Mouse (Mus musculus) myocyte (in vitro differentiated cells): ENCODE measurements at regions not wholly inside any gene's neighbourhood (a gene's known extent, or its start where the extent isn't known, plus 50 kb on each side); places are given as distances from the start of the nearest gene placed in this dataset.

Experiments
- H3K27me3 ChIP-seq: one replicate; pipeline ENCODE4 v1.6.1; 2011; ENCODE audit not compliant: control insufficient read depth, insufficient read depth, insufficient read length
- H3K36me3 ChIP-seq: one replicate; pipeline ENCODE4 v1.6.1; 2011; ENCODE audit not compliant: control insufficient read depth, insufficient read depth
- H3K4me2 ChIP-seq: one replicate; pipeline ENCODE4 v1.6.1; 2011; ENCODE audit warnings: low read depth, control low read depth
- H3K4me3 ChIP-seq: one replicate; pipeline ENCODE4 v1.5.1; 2011; ENCODE audit warnings: mild to moderate bottlenecking, control low read depth, moderate library complexity
- H3K79me2 ChIP-seq: one replicate; pipeline ENCODE4 v1.6.1; 2011; ENCODE audit not compliant: control insufficient read depth, insufficient read depth
- H3ac ChIP-seq: one replicate; pipeline ENCODE4 v1.6.1; 2011; ENCODE audit not compliant: control insufficient read depth, insufficient read length
- CEBPB ChIP-seq: IDR thresholded peaks from 2 replicates; pipeline ENCODE4 v1.6.1; 2011; ENCODE audit warnings: mild to moderate bottlenecking, moderate library complexity; ENCODE audit not compliant: poor library complexity, insufficient read depth, severe bottlenecking
- E2F4 ChIP-seq: IDR thresholded peaks from one replicate; pipeline ENCODE4 v1.6.1; 2011; ENCODE audit warnings: mild to moderate bottlenecking, control low read depth, moderate library complexity; ENCODE audit not compliant: insufficient read depth
- MAX ChIP-seq: IDR thresholded peaks from one replicate; pipeline ENCODE4 v1.6.1; 2011; ENCODE audit warnings: low read depth, mild to moderate bottlenecking, control low read depth
- MYOD1 ChIP-seq, 3 experiments: IDR thresholded peaks; one replicate each; pipeline ENCODE4 v1.6.1; 2011; ENCODE audit warnings: control low read depth in 2 of 3, low read depth in 2 of 3, mild to moderate bottlenecking in 2 of 3, moderate library complexity in 1 of 3; ENCODE audit not compliant: insufficient read length in 2 of 3, control insufficient read depth in 1 of 3
- MYOG ChIP-seq, 3 experiments: IDR thresholded peaks; one replicate each; pipeline ENCODE4 v1.6.1; 2011; ENCODE audit warnings: control low read depth in 2 of 3, low read depth in 2 of 3, mild to moderate bottlenecking in 2 of 3; ENCODE audit not compliant: insufficient read length in 2 of 3, control insufficient read depth in 1 of 3, insufficient read depth in 1 of 3
- POLR2A ChIP-seq: IDR thresholded peaks from one replicate; pipeline ENCODE4 v1.6.1; 2011; ENCODE audit warnings: low read depth, mild to moderate bottlenecking, control low read depth, moderate library complexity; ENCODE audit not compliant: insufficient read length
- POLR2AphosphoS2 ChIP-seq: IDR thresholded peaks from one replicate; pipeline ENCODE4 v1.6.1; 2011; ENCODE audit warnings: low read depth, control low read depth; ENCODE audit not compliant: insufficient read length
- REST ChIP-seq: IDR thresholded peaks from one replicate; pipeline ENCODE4 v1.6.1; 2011; ENCODE audit warnings: mild to moderate bottlenecking, control low read depth, moderate library complexity; ENCODE audit not compliant: insufficient read depth, insufficient read length
- SRF ChIP-seq: IDR thresholded peaks from one replicate; pipeline ENCODE4 v1.6.1; 2011; ENCODE audit warnings: low read depth; ENCODE audit not compliant: control insufficient read depth, insufficient read length
- TCF12 ChIP-seq: IDR thresholded peaks from one replicate; pipeline ENCODE4 v1.6.1; 2011; ENCODE audit warnings: mild to moderate bottlenecking, control low read depth; ENCODE audit not compliant: poor library complexity, insufficient read depth, severe bottlenecking
- TCF3 ChIP-seq: IDR thresholded peaks from one replicate; pipeline ENCODE4 v1.6.1; 2011; ENCODE audit warnings: low read depth, control low read depth; ENCODE audit not compliant: insufficient read length
- USF1 ChIP-seq: IDR thresholded peaks from one replicate; pipeline ENCODE4 v1.6.1; 2011; ENCODE audit warnings: low read depth, mild to moderate bottlenecking, control low read depth, moderate library complexity

- Histone ChIP-seq H3K4me3 (no peak overlapping the region), H3K27me3 (no peaks in the 10 kb centered on the region), H3K79me2 (no peaks in the 10 kb centered on the region), H3K36me3 (no peaks in the 10 kb centered on the region), H3K4me2 (no peak overlapping the region), H3ac (no peak overlapping the region)
- no peak for TF ChIP-seq POLR2A
- TF ChIP-seq MYOG (IDR thresholded peaks at IDR 0.05; ENCODE audit: control insufficient read depth in 1 of 3, insufficient read depth in 1 of 3, insufficient read length in 2 of 3, low read depth in 2 of 3), result no peak
- TF ChIP-seq CEBPB, result no peak
- no peak for TF ChIP-seq USF1
- TF ChIP-seq POLR2AphosphoS2, result no peak
- TF ChIP-seq TCF3, result no peak
- no peak for TF ChIP-seq MAX
Observed at GRCm38 (mm10) chr1:168801046-168801445, 369.0 kb upstream of the Pbx1 start.

- Histone ChIP-seq H3K27me3 (no peaks in the 10 kb centered on the region), H3ac (no peak overlapping the region), H3K4me3 (no peak overlapping the region), H3K79me2 (no peaks in the 10 kb centered on the region), H3K4me2 (no peak overlapping the region), H3K36me3 (no peaks in the 10 kb centered on the region)
- TF ChIP-seq USF1 (no peak), MAX (no peak), POLR2AphosphoS2 (no peak), SRF (no peak), MYOD1 (IDR thresholded peaks at IDR 0.05; ENCODE audit: control insufficient read depth in 1 of 3, insufficient read length in 2 of 3, low read depth in 2 of 3) (no peak), CEBPB (no peak), TCF12 (no peak)
Observed at GRCm38 (mm10) chr1:168786731-168787130, 354.7 kb upstream of the Pbx1 start.

GRCm38 (mm10) chr1:168783851-168784250 lies 351.8 kb upstream of the Pbx1 start:
- Histone ChIP-seq H3K36me3 (no peaks in the 10 kb centered on the region), H3ac (no peak overlapping the region), H3K79me2 (no peaks in the 10 kb centered on the region), H3K4me2 (no peak overlapping the region), H3K27me3 (no peaks in the 10 kb centered on the region), H3K4me3 (no peak overlapping the region)
- no peak for TF ChIP-seq MYOD1 (IDR thresholded peaks at IDR 0.05; ENCODE audit: control insufficient read depth in 1 of 3, insufficient read length in 2 of 3, low read depth in 2 of 3)
- no peak for TF ChIP-seq CEBPB
- TF ChIP-seq POLR2AphosphoS2, result no peak
- TF ChIP-seq MAX, result no peak
- TF ChIP-seq E2F4, result no peak
- no peak for TF ChIP-seq MYOG (IDR thresholded peaks at IDR 0.05; ENCODE audit: control insufficient read depth in 1 of 3, insufficient read depth in 1 of 3, insufficient read length in 2 of 3, low read depth in 2 of 3)
- no peak for TF ChIP-seq TCF12

GRCm38 (mm10) chr1:168764368-168764895 lies 332.4 kb upstream of the Pbx1 start:
- H3K36me3 ChIP-seq, result no peaks in the 10 kb centered on the region
- TF ChIP-seq E2F4 (no peak), MYOG (IDR thresholded peaks at IDR 0.05; ENCODE audit: control insufficient read depth in 1 of 3, insufficient read depth in 1 of 3, insufficient read length in 2 of 3, low read depth in 2 of 3) (no peak), POLR2A (no peak), TCF3 (no peak), REST (no peak), TCF12 (no peak)
- H3K4me3 ChIP-seq, result no peak overlapping the region
- H3K79me2 ChIP-seq, result no peaks in the 10 kb centered on the region
- H3ac ChIP-seq, result no peak overlapping the region
- H3K27me3 ChIP-seq, result no peaks in the 10 kb centered on the region
- no peak overlapping the region for H3K4me2 ChIP-seq

GRCm38 (mm10) chr1:168761095-168761494 lies 329.0 kb upstream of the Pbx1 start:
- Histone ChIP-seq H3K27me3 (no peaks in the 10 kb centered on the region), H3K4me3 (no peak overlapping the region)

GRCm38 (mm10) chr1:168760239-168760638 lies 328.2 kb upstream of the Pbx1 start:
- Histone ChIP-seq H3ac (no peak overlapping the region), H3K36me3 (no peaks in the 10 kb centered on the region), H3K4me3 (no peak overlapping the region), H3K79me2 (no peaks in the 10 kb centered on the region), H3K27me3 (no peaks in the 10 kb centered on the region), H3K4me2 (no peak overlapping the region)
- TF ChIP-seq POLR2A (no peak), CEBPB (no peak), E2F4 (no peak), USF1 (no peak), MYOG (IDR thresholded peaks at IDR 0.05; ENCODE audit: control insufficient read depth in 1 of 3, insufficient read depth in 1 of 3, insufficient read length in 2 of 3, low read depth in 2 of 3) (no peak), TCF3 (no peak), REST (no peak), POLR2AphosphoS2 (no peak), MYOD1 (IDR thresholded peaks at IDR 0.05; ENCODE audit: control insufficient read depth in 1 of 3, insufficient read length in 2 of 3, low read depth in 2 of 3) (no peak), TCF12 (no peak), MAX (no peak), SRF (no peak)

More at GRCm38 (mm10) chr1:168761095-168761494, 329.0 kb upstream of the Pbx1 start:
- TF ChIP-seq MYOD1 (IDR thresholded peaks at IDR 0.05; ENCODE audit: control insufficient read depth in 1 of 3, insufficient read length in 2 of 3, low read depth in 2 of 3), result no peak
- no peak for TF ChIP-seq TCF3
- no peak for TF ChIP-seq POLR2A
- TF ChIP-seq E2F4, result no peak
- no peak for TF ChIP-seq MYOG (IDR thresholded peaks at IDR 0.05; ENCODE audit: control insufficient read depth in 1 of 3, insufficient read depth in 1 of 3, insufficient read length in 2 of 3, low read depth in 2 of 3)
- TF ChIP-seq USF1, result no peak
- no peaks in the 10 kb centered on the region for H3K36me3 ChIP-seq
- no peak overlapping the region for H3K4me2 ChIP-seq
- H3ac ChIP-seq, result no peak overlapping the region
- H3K79me2 ChIP-seq, result no peaks in the 10 kb centered on the region
